In genomic region chr12:41134885-41135284, GRCm38 (mm10) we compare ENCODE assay signal across 21 mouse cellular contexts.
"Had no signal": no experiment of that assay in that cellular context is flagged by ENCODE, and none has a peak within 500 bp of the region (broad histone marks: within the 10 kb centered on the region; RNA-seq: fewer than 3 reads in every experiment).

No protein-coding gene starts in this region.

- H3K27ac ChIP-seq: heart, embryonic 10.5 days; hindbrain, embryonic 13.5 days; hindbrain, embryonic 15.5 days; hindbrain, postnatal 0 days; layer of hippocampus, adult 2 months; left cerebral cortex, adult 2 months; limb, embryonic 10.5 days; limb, embryonic 12.5 days; liver, embryonic 13.5 days; liver, embryonic 15.5 days had no signal

- H3K9ac ChIP-seq: heart, embryonic 12.5 days; hindbrain, embryonic 13.5 days; hindbrain, embryonic 15.5 days; limb, embryonic 12.5 days; liver, embryonic 13.5 days; liver, embryonic 15.5 days had no signal

- H3K4me1 ChIP-seq: heart, embryonic 10.5 days; heart, embryonic 12.5 days; hindbrain, embryonic 13.5 days; hindbrain, embryonic 15.5 days; limb, embryonic 10.5 days; limb, embryonic 12.5 days; liver, embryonic 13.5 days; liver, embryonic 15.5 days had no signal

- H3K4me2 ChIP-seq: heart, embryonic 12.5 days; hindbrain, embryonic 13.5 days; hindbrain, embryonic 15.5 days; limb, embryonic 12.5 days; liver, embryonic 13.5 days; liver, embryonic 15.5 days had no signal

- H3K9me3 ChIP-seq: heart, embryonic 10.5 days; heart, embryonic 12.5 days; hindbrain, embryonic 13.5 days; hindbrain, embryonic 15.5 days; limb, embryonic 10.5 days; limb, embryonic 12.5 days; liver, embryonic 13.5 days; liver, embryonic 15.5 days had no signal

- H3K4me3 ChIP-seq: heart, embryonic 10.5 days; heart, embryonic 12.5 days; hindbrain, embryonic 13.5 days; hindbrain, embryonic 15.5 days; layer of hippocampus, adult 2 months; left cerebral cortex, adult 2 months; limb, embryonic 10.5 days; limb, embryonic 12.5 days; liver, embryonic 13.5 days; liver, embryonic 15.5 days had no signal

- DNase-seq: gastrocnemius, postnatal 14 days; gastrocnemius, postnatal 36 days; heart, adult 18-20 months; heart, postnatal 10 days; kidney, adult 18-20 months; kidney, adult 8-10 months; kidney, postnatal 10 days; kidney, postnatal 25 days; kidney, postnatal 4 days; liver; liver, embryonic 13.5 days had no signal

- H3K36me3 ChIP-seq: heart, embryonic 10.5 days; heart, embryonic 12.5 days; hindbrain, embryonic 13.5 days; hindbrain, embryonic 15.5 days; limb, embryonic 10.5 days; limb, embryonic 12.5 days; liver, embryonic 13.5 days; liver, embryonic 15.5 days had no signal

- ATAC-seq: hindbrain, postnatal 0 days had no signal

- H3K27me3 ChIP-seq: heart, embryonic 12.5 days; hindbrain, embryonic 13.5 days; hindbrain, embryonic 15.5 days; limb, embryonic 12.5 days; liver, embryonic 13.5 days; liver, embryonic 15.5 days had no signal
